Mouse (Mus musculus): ENCODE results near the gene Spats2. TPM values are rescaled to one million over a fixed set of nuclear protein-coding genes. Genes with fewer than 3 reads are reported as not detected.
A peak's percentile ranks its signal among the peaks of the same experiment; 100 is the strongest.

Gene Spats2
- total RNA-seq, 2 experiments from 2014 or later = 34.8 to 35.6 TPM

DNA sequence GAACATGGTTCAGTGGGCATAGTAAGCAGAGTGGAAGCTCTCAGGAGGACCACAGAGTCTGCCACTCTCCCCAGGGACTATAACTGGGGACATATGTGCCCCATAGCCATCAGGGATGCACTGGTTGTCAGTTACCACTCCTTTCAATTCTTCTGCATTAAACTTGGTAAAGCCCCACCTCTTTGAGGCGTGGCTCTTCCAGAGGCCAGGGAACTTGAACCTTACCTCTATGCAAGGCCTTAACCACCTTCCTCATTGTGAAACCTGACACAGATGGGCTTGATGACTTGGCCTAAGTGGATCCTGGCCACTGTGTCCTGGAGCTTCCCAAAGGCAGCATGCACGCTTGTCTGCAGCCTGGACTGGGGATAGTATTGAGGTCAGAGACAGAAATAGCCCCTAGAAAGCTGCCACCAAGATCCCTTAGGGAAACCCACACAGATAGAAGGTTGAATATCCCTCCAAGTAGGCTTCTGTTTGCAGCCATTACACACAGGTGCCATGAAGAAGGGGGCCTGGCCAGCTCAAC, 128.8 kb downstream of the Spats2 start:
- intact Hi-C loops (cut with DNase I) = no loop called here
- Histone ChIP-seq H3K4me3 (no peak overlapping the region), H3K27ac (no peak overlapping the region)
- no peak for TF ChIP-seq CTCF (IDR thresholded peaks at IDR 0.05)
- DNase-seq (ENCODE audit: extremely low spot score in 1 of 2, low spot score in 2 of 2) = no peak

DNA sequence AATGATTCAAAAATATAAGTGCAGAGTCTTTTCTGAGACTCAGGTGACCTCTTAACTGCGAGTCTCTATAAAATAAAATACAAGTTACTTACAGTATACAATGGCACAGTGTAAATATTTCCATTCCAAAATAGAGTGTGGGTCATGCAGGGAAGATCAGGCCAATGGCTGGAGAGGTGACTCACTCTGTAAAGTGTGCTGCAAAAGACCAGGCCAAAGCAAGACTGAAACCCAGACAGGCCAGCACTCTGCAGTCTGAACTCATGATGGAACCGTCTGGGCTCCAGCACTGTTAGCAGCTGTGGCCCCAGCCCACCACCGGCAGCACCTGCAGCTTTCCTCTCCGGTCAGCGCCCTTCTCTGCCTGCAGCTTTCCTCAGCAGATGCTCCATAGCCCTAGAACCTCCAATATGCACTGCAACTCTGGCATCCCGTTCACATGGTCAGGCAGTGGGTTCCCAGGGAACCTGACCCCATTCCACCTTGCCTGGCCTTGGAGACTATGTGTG, 129.6 kb downstream of the Spats2 start:
- intact Hi-C loops (cut with DNase I) = no loop called here
- Histone ChIP-seq H3K27ac (no peak overlapping the region), H3K4me3 (no peak overlapping the region)
- TF ChIP-seq CTCF (IDR thresholded peaks at IDR 0.05) = no peak
- DNase-seq (ENCODE audit: extremely low spot score in 1 of 2, low spot score in 2 of 2) = no peak

DNA sequence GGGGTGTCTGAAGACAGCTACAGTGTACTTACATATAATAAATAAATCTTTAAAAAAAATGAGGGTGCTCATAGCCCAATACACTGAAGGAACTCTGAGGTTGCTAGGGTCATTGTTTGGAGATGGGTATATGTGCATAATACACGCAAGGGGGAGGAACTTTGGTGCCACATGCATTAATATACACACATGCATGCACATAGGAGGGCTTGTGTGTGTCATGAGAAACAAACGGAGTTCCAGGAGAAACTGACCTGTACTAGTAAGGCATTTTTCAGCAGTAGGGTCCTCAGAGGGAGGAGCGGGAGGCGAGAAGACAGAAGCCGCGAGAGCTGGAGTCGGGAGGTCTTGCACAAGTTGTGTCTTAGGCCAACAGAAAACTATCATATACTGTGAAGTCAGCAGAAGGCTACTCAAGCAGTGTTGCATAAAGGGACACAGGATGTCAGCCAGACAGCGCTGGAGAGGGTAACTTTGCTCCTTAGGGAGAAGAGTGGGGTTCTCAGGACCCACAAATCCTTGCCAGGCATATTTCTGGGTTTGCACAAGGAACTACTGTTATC, 133.5 kb downstream of the Spats2 start:
- no peak for DNase-seq (ENCODE audit: extremely low spot score in 1 of 2, low spot score in 2 of 2)
- TF ChIP-seq CTCF (IDR thresholded peaks at IDR 0.05) = no peak
- Histone ChIP-seq H3K4me3 (no peak overlapping the region), H3K27ac (no peak overlapping the region)
- intact Hi-C loops (cut with DNase I) = no loop called here

DNA sequence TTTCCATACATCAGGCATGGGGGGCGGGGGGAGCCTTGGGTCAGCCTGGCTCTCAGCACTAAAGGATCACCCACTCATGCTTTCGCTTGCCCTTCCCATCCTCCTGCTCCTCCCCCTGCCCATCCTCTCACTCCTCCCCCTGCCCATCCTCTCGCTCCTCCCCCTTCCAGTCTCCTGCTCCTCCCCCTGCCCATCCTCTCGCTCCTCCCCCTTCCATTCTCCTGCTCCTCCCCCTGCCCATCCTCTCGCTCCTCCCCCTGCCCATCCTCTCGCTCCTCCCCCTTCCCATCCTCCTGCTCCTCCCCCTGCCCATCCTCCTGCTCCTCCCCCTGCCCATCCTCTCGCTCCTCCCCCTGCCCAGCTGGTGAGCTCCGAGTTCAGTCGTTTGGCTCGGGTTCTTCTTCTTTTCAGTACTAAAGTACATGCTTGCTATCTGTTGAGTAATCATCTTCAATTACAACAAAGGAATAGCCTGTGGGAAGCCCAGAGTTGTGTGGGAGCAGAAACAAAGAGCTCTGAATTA, 134.1 kb downstream of the Spats2 start:
- peak; percentile 52 to 55 for DNase-seq (ENCODE audit: extremely low spot score in 1 of 2, low spot score in 2 of 2)
- no peak for TF ChIP-seq CTCF (IDR thresholded peaks at IDR 0.05)
- H3K4me3 ChIP-seq = no peak overlapping the region; the same call in 1 of the 2 replicates
- intact Hi-C loops (cut with DNase I) = loop anchor here (10.0 kb wide), 2 partner anchors 175 to 215 kb away; partner anchors contain the start of gene C1ql4
- peak overlapping the region; percentile 50 for H3K27ac ChIP-seq

DNA sequence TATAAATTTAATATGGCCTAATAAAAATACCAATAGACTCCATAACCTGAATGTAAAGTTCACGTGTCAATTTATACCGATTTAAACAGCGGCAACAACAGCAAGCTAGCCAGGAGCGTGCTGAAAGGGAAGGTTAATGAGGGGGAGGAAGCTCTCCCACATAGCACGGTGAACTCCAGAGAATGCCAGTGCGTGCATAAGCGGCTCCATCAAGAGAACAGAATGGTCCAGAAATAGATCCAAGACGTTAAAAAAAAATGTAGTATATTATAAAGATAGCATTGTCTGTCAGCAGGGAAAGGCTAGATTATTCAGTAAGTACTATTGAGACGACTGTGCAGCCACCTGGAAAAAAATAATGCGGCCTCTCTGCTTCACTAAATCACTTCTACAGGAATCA, 137.0 kb downstream of the Spats2 start:
- DNase-seq (ENCODE audit: extremely low spot score in 1 of 2, low spot score in 2 of 2) = no peak
- Histone ChIP-seq H3K4me3 (no peak overlapping the region), H3K27ac (peak overlapping the region; percentile 13; the same call in 1 of the 2 replicates)
- intact Hi-C loops (cut with DNase I) = loop anchor here (10.0 kb wide), 2 partner anchors 178 to 218 kb away; partner anchors contain the start of gene C1ql4
- no peak for TF ChIP-seq CTCF (IDR thresholded peaks at IDR 0.05)

Small RNAs within 50 kb of the gene (microRNA-seq; reads per million reads assigned to microRNA genes)
- gene Mir6960 = 0 reads per million in 2 experiments

Other genes starting within 250 kb of the Spats2 start
- gene Rhebl1, start 231.4 kb upstream of the Spats2 start, total RNA-seq (2021) = 10 to 100 TPM; 11.8 to 12.1 TPM
- under 1 TPM in 1 of 2 experiments, not detected in 1; 0.28 TPM for gene Dhh, start 227.4 kb upstream of the Spats2 start, total RNA-seq (2021)
- gene Lmbr1l, start 207.7 kb upstream of the Spats2 start, total RNA-seq (2021) = 10 to 100 TPM; 17.8 to 19.1 TPM
- gene Tuba1b, start 191.4 kb upstream of the Spats2 start, total RNA-seq (2021) = 100 to 1,000 TPM; 509 to 550 TPM
- gene Gm49450, start 172.4 kb upstream of the Spats2 start, total RNA-seq (2021) = not detected
- 100 to 1,000 TPM; 817 to 827 TPM for gene Tuba1a, start 172.2 kb upstream of the Spats2 start, total RNA-seq (2021)
- gene Tuba1c, start 96.0 kb upstream of the Spats2 start, total RNA-seq (2021) = 10 to 100 TPM; 56.1 to 61.4 TPM
- under 1 TPM; 0.91 to 0.97 TPM for gene Prph, start 70.7 kb upstream of the Spats2 start, total RNA-seq (2021)
- under 1 TPM in 1 of 2 experiments, not detected in 1; 0.72 TPM for gene Troap, start 51.3 kb upstream of the Spats2 start, total RNA-seq (2021)
- not detected for gene C1ql4, start 38.1 kb upstream of the Spats2 start, total RNA-seq (2021)
- under 1 TPM in 1 of 2 experiments, not detected in 1; 0.21 TPM for gene Dnajc22, start 32.7 kb upstream of the Spats2 start, total RNA-seq (2021)
- gene Kcnh3, start 98.9 kb downstream of the Spats2 start, total RNA-seq (2021) = 100 to 1,000 TPM; 174 to 180 TPM
- gene Mcrs1, start 126.0 kb downstream of the Spats2 start, total RNA-seq (2021) = 10 to 100 TPM; 77.3 to 81.0 TPM
- 100 to 1,000 TPM; 111 to 119 TPM for gene Prpf40b, start 169.2 kb downstream of the Spats2 start, total RNA-seq (2021)
- gene Fam186b, start 170.0 kb downstream of the Spats2 start, total RNA-seq (2021) = 1 to 10 TPM; 1.3 to 1.8 TPM
- 10 to 100 TPM in 1 of 2 experiments, 1 to 10 TPM in 1; 10.0 to 11.4 TPM for gene Fmnl3, start 244.6 kb downstream of the Spats2 start, total RNA-seq (2021)

Data from left cerebral cortex, adult 2 months (tissue).